ENCODE assay signal across 15 mouse cellular contexts in the genomic region with DNA sequence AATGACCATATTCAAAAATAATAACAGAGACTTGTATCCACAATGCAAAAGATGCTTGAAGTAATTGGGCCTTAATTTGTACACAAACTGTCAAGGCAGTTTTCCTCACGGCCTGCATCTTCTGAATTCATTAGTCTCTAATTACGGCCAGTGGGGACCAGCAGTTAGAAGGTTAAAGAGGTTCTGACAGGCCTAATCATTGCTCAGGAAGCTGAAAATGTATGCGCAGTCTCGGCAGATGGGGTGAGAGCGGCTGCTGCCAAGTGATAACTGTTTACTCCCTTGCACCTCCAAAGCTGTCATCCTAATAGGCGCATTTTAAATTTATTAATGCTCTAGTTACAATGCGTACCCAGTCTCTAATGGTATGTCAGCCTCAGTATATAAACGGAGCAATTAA.
A peak's percentile ranks its signal among the peaks of the same experiment; 100 is the strongest.
DNase-seq lines count a peak whose midpoint lies in the region; ATAC-seq and TF ChIP-seq lines count a peak whose summit lies in the region.
"Had no signal": no experiment of that assay in that cellular context is flagged by ENCODE, and none has a peak within 500 bp of the region (broad histone marks: within the 10 kb centered on the region; RNA-seq: fewer than 3 reads in every experiment).

No protein-coding gene starts in this region.

- 64% methylated on average over 8 of the region's 8 CpGs for WGBS in neural tube, embryonic 11.5 days
- 38% methylated on average over 8 of the region's 8 CpGs for WGBS in hindbrain, embryonic 12.5 days
- WGBS in kidney, adult 2 months = 65% methylated on average over 8 of the region's 8 CpGs

- peak; percentile 45 for DNase-seq in neural tube, embryonic 11.5 days (ENCODE audit: low spot score)
- no peak for DNase-seq in neural tube, embryonic 10.5 days (ENCODE audit: extremely low spot score, low spot score)
- peak; percentile 17 to 66 for DNase-seq in layer of hippocampus, postnatal 14 days (ENCODE audit: low spot score in 2 of 2)
- DNase-seq in retina, postnatal 7 days (ENCODE audit: low read depth, low spot score) = peak; percentile 21
- no peak for DNase-seq in kidney, adult 2 months
- DNase-seq in lung, adult 18-20 months = no peak
- DNase-seq: adrenal gland, postnatal 10 days; gastrocnemius, adult 2 months; kidney, postnatal 14 days; right cerebral cortex, adult 18-20 months; thymus, adult 18-20 months had no signal

- H3K27me3 ChIP-seq in neural tube, embryonic 11.5 days (ENCODE audit: control insufficient read depth, insufficient read depth, low read length) = no peaks in the 10 kb centered on the region
- peaks cover 18% of the 10 kb centered on the region; the same call in 1 of the 2 replicates for H3K27me3 ChIP-seq in hindbrain, embryonic 12.5 days
- H3K27me3 ChIP-seq in kidney, adult 2 months (replicated peaks; ENCODE audit: control insufficient read depth, insufficient read depth, low read length) = no peaks in the 10 kb centered on the region

- H3K4me2 ChIP-seq in neural tube, embryonic 11.5 days (ENCODE audit: low read depth) = no peak overlapping the region
- no peak overlapping the region for H3K4me2 ChIP-seq in hindbrain, embryonic 12.5 days (replicated peaks)
- H3K4me2 ChIP-seq: hindbrain, embryonic 15.5 days had no signal

- no peak overlapping the region for H3K27ac ChIP-seq in neural tube, embryonic 11.5 days (ENCODE audit: low read depth, low read length)
- H3K27ac ChIP-seq in hindbrain, embryonic 12.5 days = no peak overlapping the region
- no peak overlapping the region for H3K27ac ChIP-seq in kidney, adult 2 months (ENCODE audit: insufficient read depth, low read depth, low read length)
- H3K27ac ChIP-seq: gastrocnemius, adult 2 months; hindbrain, embryonic 15.5 days had no signal

- H3K4me1 ChIP-seq in neural tube, embryonic 11.5 days (ENCODE audit: control insufficient read depth, insufficient read depth, low read length) = no peaks in the 10 kb centered on the region; the same call in 1 of the 2 replicates
- peaks cover 4% of the 10 kb centered on the region; the same call in 1 of the 2 replicates for H3K4me1 ChIP-seq in hindbrain, embryonic 12.5 days
- H3K4me1 ChIP-seq in kidney, adult 2 months (ENCODE audit: control insufficient read depth, insufficient read depth, low read length) = no peaks in the 10 kb centered on the region; the same call in 1 of the 2 replicates

- H3K4me3 ChIP-seq in neural tube, embryonic 11.5 days (ENCODE audit: low read depth, low read length) = no peak overlapping the region
- H3K4me3 ChIP-seq in hindbrain, embryonic 12.5 days = no peak overlapping the region
- H3K4me3 ChIP-seq in kidney, adult 2 months (ENCODE audit: insufficient read depth, low read depth, low read length) = no peak overlapping the region
- H3K4me3 ChIP-seq: gastrocnemius, adult 2 months; hindbrain, embryonic 15.5 days; myocyte had no signal

- no peak overlapping the region for H3K9ac ChIP-seq in neural tube, embryonic 11.5 days (ENCODE audit: low read length)
- no peak overlapping the region for H3K9ac ChIP-seq in hindbrain, embryonic 12.5 days
- H3K9ac ChIP-seq: hindbrain, embryonic 15.5 days had no signal

- no peaks in the 10 kb centered on the region for H3K36me3 ChIP-seq in neural tube, embryonic 11.5 days (ENCODE audit: control insufficient read depth, insufficient read depth, low read length)
- no peaks in the 10 kb centered on the region for H3K36me3 ChIP-seq in hindbrain, embryonic 12.5 days
- H3K36me3 ChIP-seq in kidney, adult 2 months (ENCODE audit: control insufficient read depth, insufficient read depth, low read length) = no peaks in the 10 kb centered on the region
- H3K36me3 ChIP-seq: hindbrain, embryonic 15.5 days had no signal

- TF ChIP-seq CTCF in kidney, adult 2 months (conservative IDR thresholded peaks at IDR 0.05; ENCODE audit: insufficient read depth, insufficient read length, low read depth, low read length) = no peak

- TF ChIP-seq POLR2A in kidney, adult 2 months (IDR thresholded peaks at IDR 0.05; ENCODE audit: low read depth, low read length) = no peak

- H3K9me3 ChIP-seq in neural tube, embryonic 11.5 days (ENCODE audit: control insufficient read depth, low read length) = no peaks in the 10 kb centered on the region
- H3K9me3 ChIP-seq in hindbrain, embryonic 12.5 days (replicated peaks) = no peaks in the 10 kb centered on the region
- H3K9me3 ChIP-seq: hindbrain, embryonic 15.5 days had no signal

- ATAC-seq in neural tube, embryonic 11.5 days (ENCODE audit: insufficient read depth, low FRiP score, low TSS enrichment) = no peak
- 0 out of 2 replicates have a peak, but pooled peaks have one; percentile 58 for ATAC-seq in hindbrain, embryonic 12.5 days (ENCODE audit: low FRiP score)
- ATAC-seq: lung, postnatal 0 days had no signal

Comparison
In these comparisons a context has a peak if more than half of its experiments do, and no peak if none do; other contexts are left out.
1. DNase-seq: peak in neural tube, embryonic 11.5 days (single experiment), layer of hippocampus, postnatal 14 days (2 of 2) and retina, postnatal 7 days (single experiment); none in neural tube, embryonic 10.5 days (single experiment), kidney, adult 2 months (single experiment) and lung, adult 18-20 months (0 of 2).